Mouse (Mus musculus) bone marrow macrophage, adult 2 months (primary cell): ENCODE results near the gene Rbm45.

ENCODE experiments used
- CTCF ChIP-seq: IDR thresholded peaks from 2 replicates; pipeline ENCODE4 v1.5.1; 2012; ENCODE audit warnings: low read depth, mild to moderate bottlenecking, low read length, moderate library complexity
- POLR2A ChIP-seq: IDR thresholded peaks from 2 replicates; pipeline ENCODE4 v1.6.1; 2012; ENCODE audit warnings: mild to moderate bottlenecking, low read depth, low read length, borderline replicate concordance

- no peak for TF ChIP-seq CTCF
- TF ChIP-seq POLR2A = no peak
Observed at GRCm38 (mm10) chr2:76374544-76375206, 4.9 kb downstream of the Rbm45 start.
